Mouse (Mus musculus) E14TG2a.4 (cell line): ENCODE measurements around the gene Gm20388.

Experiments used
- H3K27me3 ChIP-seq: 2 replicates; pipeline ENCODE4 v1.6.1; 2014; ENCODE audit warnings: low read length, control low read depth; ENCODE audit not compliant: insufficient read depth
- H3K36me3 ChIP-seq: 2 replicates; pipeline ENCODE4 v1.6.1; 2014; ENCODE audit warnings: low read length, control low read depth; ENCODE audit not compliant: insufficient read depth
- H3K4me1 ChIP-seq: replicated peaks from 2 replicates; pipeline ENCODE4 v1.6.1; 2014; ENCODE audit warnings: low read depth, low read length, control low read depth
- H3K4me3 ChIP-seq: replicated peaks from 2 replicates; pipeline ENCODE4 v1.5.1; 2014; ENCODE audit warnings: mild to moderate bottlenecking, low read length
- H3K9me3 ChIP-seq: 2 replicates; pipeline ENCODE4 v1.6.1; 2014; ENCODE audit warnings: low read length, control low read depth
- CTCF ChIP-seq: conservative IDR thresholded peaks from 2 replicates; pipeline ENCODE4 v1.5.1; 2014; ENCODE audit warnings: low read length
- NANOG ChIP-seq: IDR thresholded peaks from 2 replicates; pipeline ENCODE4 v1.6.1; 2014; ENCODE audit warnings: borderline replicate concordance, low read length, mixed read lengths
- POU5F1 ChIP-seq: IDR thresholded peaks from 2 replicates; pipeline ENCODE4 v1.6.1; 2014; ENCODE audit warnings: low read length, borderline replicate concordance

The Gm20388 gene

DNA sequence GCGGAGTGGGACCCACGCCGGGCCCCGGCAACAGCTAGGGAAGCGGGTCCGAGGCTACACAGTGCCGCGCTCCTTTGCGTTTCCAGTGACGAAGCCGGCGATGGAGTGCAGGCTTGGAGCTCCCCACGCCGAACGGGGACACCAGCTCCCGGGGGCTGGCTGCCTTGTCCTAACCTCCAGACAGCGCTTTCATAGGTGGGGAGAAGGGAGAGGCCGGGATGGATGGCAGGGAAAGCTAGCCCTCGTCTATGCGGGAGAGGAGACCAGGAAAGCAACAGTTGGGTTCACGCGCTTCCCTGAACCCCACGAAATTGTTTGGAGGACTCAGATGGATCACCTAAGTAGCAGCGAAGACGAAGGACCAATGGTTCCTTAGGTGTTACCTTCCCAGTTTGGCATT is 1204.5 kb downstream of the Gm20388 start:
- TF ChIP-seq NANOG (no peak), POU5F1 (no peak), CTCF (no peak)
- H3K27me3 ChIP-seq, result peaks cover 90% of the 10 kb centered on the region
- no peaks in the 10 kb centered on the region for H3K9me3 ChIP-seq
- H3K4me1 ChIP-seq, result peaks cover 25% of the 10 kb centered on the region
- no peak overlapping the region for H3K4me3 ChIP-seq
- H3K36me3 ChIP-seq, result no peaks in the 10 kb centered on the region

DNA sequence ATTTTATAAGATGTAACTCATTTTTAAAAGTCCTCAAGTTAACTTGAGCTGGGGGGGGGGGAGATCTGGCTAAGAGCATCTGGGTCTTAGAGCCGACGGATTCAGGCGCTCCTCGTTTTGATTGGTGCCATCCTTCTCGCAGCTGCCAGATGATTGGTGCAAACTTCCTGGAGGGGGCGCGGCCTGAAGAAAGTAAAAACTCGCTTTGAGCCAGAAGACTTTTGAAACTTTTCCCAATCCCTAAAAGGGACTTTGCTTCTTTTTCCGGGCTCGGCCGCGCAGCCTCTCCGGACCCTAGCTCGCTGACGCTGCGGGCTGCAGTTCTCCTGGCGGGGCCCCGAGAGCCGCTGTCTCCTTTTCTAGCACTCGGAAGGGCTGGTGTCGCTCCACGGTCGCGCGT is 1205.3 kb downstream of the Gm20388 start, which contains the start of gene Foxc2:
Foxc2 (plus strand) TSS at position 224 of the 400 bp plus-strand sequence.
- TF ChIP-seq NANOG (no peak), POU5F1 (no peak), CTCF (no peak)
- peaks cover 25% of the 10 kb centered on the region for H3K4me1 ChIP-seq
- H3K4me3 ChIP-seq, result peak within 1 kb of the TSS; percentile 82
- H3K27me3 ChIP-seq, result peaks cover 94% of the 10 kb centered on the region
- H3K9me3 ChIP-seq, result no peaks in the 10 kb centered on the region
- H3K36me3 ChIP-seq, result no peaks in the 10 kb centered on the region

DNA sequence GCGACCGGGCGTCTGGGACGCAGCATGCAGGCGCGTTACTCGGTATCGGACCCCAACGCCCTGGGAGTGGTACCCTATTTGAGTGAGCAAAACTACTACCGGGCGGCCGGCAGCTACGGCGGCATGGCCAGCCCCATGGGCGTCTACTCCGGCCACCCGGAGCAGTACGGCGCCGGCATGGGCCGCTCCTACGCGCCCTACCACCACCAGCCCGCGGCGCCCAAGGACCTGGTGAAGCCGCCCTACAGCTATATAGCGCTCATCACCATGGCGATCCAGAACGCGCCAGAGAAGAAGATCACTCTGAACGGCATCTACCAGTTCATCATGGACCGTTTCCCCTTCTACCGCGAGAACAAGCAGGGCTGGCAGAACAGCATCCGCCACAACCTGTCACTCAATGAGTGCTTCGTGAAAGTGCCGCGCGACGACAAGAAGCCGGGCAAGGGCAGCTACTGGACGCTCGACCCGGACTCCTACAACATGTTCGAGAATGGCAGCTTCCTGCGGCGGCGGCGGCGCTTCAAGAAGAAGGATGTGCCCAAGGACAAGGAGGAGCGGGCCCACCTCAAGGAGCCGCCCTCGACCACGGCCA is 1206.0 kb downstream of the Gm20388 start:
- Histone ChIP-seq H3K9me3 (no peaks in the 10 kb centered on the region), H3K36me3 (no peaks in the 10 kb centered on the region), H3K27me3 (peaks cover 95% of the 10 kb centered on the region), H3K4me3 (peak overlapping the region; percentile 82), H3K4me1 (peaks cover 25% of the 10 kb centered on the region)
- TF ChIP-seq POU5F1, result no peak
- no peak for TF ChIP-seq NANOG
- no peak for TF ChIP-seq CTCF

DNA sequence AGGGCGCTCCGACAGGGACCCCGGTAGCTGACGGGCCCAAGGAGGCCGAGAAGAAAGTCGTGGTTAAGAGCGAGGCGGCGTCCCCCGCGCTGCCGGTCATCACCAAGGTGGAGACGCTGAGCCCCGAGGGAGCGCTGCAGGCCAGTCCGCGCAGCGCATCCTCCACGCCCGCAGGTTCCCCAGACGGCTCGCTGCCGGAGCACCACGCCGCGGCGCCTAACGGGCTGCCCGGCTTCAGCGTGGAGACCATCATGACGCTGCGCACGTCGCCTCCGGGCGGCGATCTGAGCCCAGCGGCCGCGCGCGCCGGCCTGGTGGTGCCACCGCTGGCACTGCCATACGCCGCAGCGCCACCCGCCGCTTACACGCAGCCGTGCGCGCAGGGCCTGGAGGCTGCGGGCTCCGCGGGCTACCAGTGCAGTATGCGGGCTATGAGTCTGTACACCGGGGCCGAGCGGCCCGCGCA is 1206.6 kb downstream of the Gm20388 start:
- peak overlapping the region; percentile 82 for H3K4me3 ChIP-seq
- H3K36me3 ChIP-seq, result no peaks in the 10 kb centered on the region
- H3K27me3 ChIP-seq, result peaks cover 95% of the 10 kb centered on the region

DNA sequence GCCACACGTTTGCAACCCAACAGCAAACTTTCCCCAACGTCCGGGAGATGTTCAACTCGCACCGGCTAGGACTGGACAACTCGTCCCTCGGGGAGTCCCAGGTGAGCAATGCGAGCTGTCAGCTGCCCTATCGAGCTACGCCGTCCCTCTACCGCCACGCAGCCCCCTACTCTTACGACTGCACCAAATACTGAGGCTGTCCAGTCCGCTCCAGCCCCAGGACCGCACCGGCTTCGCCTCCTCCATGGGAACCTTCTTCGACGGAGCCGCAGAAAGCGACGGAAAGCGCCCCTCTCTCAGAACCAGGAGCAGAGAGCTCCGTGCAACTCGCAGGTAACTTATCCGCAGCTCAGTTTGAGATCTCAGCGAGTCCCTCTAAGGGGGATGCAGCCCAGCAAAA is 1207.3 kb downstream of the Gm20388 start:
- Histone ChIP-seq H3K9me3 (peaks cover 3% of the 10 kb centered on the region), H3K4me3 (peak overlapping the region; percentile 82; the same call in 1 of the 2 replicates), H3K4me1 (peaks cover 30% of the 10 kb centered on the region), H3K27me3 (peaks cover 95% of the 10 kb centered on the region), H3K36me3 (no peaks in the 10 kb centered on the region)
- no peak for TF ChIP-seq NANOG
- no peak for TF ChIP-seq CTCF
- TF ChIP-seq POU5F1, result no peak

More for the DNA sequence above, 1206.6 kb downstream of the Gm20388 start:
- Histone ChIP-seq H3K4me1 (peaks cover 25% of the 10 kb centered on the region), H3K9me3 (no peaks in the 10 kb centered on the region)
- TF ChIP-seq POU5F1 (no peak), NANOG (no peak), CTCF (no peak)

DNA sequence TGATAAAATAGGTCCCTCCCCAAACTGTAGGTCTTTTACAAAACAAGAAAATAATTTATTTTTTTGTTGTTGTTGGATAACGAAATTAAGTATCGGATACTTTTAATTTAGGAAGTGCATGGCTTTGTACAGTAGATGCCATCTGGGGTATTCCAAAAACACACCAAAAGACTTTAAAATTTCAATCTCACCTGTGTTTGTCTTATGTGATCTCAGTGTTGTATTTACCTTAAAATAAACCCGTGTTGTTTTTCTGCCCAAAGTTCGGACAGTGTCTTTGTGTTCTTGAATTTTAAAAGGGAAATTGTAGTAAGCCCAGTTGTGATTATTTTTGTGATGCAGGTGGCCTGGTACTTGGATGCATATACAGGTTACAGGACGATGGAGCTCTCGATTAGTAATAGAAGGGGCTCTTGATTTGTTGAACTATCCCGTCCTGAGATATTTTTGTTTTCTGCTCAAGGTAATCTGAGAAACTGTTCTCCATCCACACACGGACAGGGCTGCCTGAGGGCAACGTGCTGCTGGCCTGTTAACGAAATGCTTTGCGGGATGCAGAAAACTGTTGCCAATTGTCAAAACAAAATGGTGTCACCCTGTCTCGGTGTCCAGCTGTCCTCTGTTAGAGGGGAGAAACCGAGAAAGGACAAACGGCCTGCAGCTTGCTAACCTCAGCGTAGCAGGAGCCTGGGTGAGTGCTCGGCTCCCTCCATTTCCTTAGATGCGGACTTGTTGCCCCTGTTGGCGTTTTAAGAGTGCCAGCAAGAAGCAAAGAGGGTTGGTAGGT is 1208.2 kb downstream of the Gm20388 start:
- peaks cover 9% of the 10 kb centered on the region for H3K9me3 ChIP-seq
- H3K27me3 ChIP-seq, result peaks cover 97% of the 10 kb centered on the region
- H3K36me3 ChIP-seq, result no peaks in the 10 kb centered on the region
- no peak for TF ChIP-seq POU5F1
- TF ChIP-seq NANOG, result no peak
- TF ChIP-seq CTCF, result no peak
- no peak overlapping the region for H3K4me3 ChIP-seq
- peaks cover 27% of the 10 kb centered on the region for H3K4me1 ChIP-seq

DNA sequence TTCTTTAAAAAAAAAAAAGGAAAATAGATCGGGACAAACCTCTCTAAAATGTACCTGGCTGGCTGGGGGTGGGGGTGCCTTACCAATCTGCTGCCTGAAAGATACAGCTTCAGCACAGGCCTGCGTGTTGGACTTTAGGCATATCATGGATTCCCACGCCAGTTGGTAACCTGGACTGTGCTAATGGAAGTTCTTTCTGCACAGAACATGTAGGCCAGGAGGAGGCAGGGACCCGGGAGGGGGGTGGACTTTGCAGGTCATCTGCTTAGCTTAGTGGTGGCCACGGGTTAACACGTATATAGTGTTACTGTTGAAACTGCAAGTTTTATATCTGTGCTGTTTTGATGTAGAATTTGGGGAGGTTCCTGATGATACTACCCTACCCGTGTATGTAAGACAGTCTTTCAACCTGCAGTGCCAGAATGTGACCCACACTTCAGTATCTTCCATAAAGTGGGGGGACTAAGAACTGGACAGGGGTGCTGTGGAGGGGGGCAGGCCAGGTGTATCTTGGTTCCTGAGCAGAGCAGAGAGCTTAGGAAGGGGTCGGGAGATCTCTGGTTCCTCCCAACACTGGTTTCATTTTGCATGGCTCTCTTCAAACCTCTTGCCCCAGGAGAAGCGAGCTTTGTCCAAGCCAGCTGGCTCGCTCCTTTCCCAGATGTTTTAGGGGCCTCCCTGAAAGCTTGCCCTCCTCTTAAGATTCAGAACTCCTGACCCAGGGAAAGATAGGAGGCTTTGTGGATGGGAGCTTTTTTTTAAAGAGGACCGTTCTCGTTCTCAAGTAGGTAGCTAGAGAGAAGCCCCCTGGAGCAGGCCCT is 1209.2 kb downstream of the Gm20388 start:
- Histone ChIP-seq H3K9me3 (peaks cover 9% of the 10 kb centered on the region), H3K27me3 (peaks cover 97% of the 10 kb centered on the region), H3K36me3 (no peaks in the 10 kb centered on the region), H3K4me3 (no peak overlapping the region), H3K4me1 (peaks cover 33% of the 10 kb centered on the region)
- TF ChIP-seq POU5F1 (no peak), NANOG (no peak), CTCF (no peak)
